Mouse (Mus musculus) heart, postnatal 0 days (tissue): ENCODE measurements at regions not wholly inside any gene's neighbourhood (a gene's known extent, or its start where the extent isn't known, plus 50 kb on each side); places are given as distances from the start of the nearest gene placed in this dataset.
A peak's percentile ranks its signal among the peaks of the same experiment; 100 is the strongest.

Source experiments
- ATAC-seq: fragments of 200-750 bp; cut with Nextera tagmentation; 2 replicates; pipeline ENCODE4 v1.8.0; 2017; ENCODE audit warnings: low read depth, moderate number of reproducible peaks, moderate library complexity; ENCODE audit not compliant: insufficient read depth
- DNase-seq: peaks from one replicate; pipeline ENCODE4 v3.0.0-alpha.2; 2016; ENCODE audit warnings: low spot score
- H3K27ac ChIP-seq: fragments of 300-500 bp; sonication (generic); 2 replicates; pipeline ENCODE4 v1.5.1; 2014; ENCODE audit warnings: low read depth, mild to moderate bottlenecking
- H3K27me3 ChIP-seq: fragments of 300-500 bp; sonication (generic); 2 replicates; pipeline ENCODE4 v1.6.1; 2014; ENCODE audit warnings: low read length, mixed read lengths; ENCODE audit not compliant: control insufficient read depth, insufficient read depth
- H3K36me3 ChIP-seq: fragments of 300-500 bp; sonication (generic); replicated peaks from 2 replicates; pipeline ENCODE4 v1.6.1; 2014; ENCODE audit warnings: low read length, mixed read lengths; ENCODE audit not compliant: control insufficient read depth, insufficient read depth
- H3K4me1 ChIP-seq: fragments of 300-500 bp; sonication (generic); 2 replicates; pipeline ENCODE4 v1.6.1; 2014; ENCODE audit warnings: antibody characterized with exemption; ENCODE audit not compliant: control insufficient read depth, insufficient read depth
- H3K4me2 ChIP-seq: fragments of 300-500 bp; sonication (generic); 2 replicates; pipeline ENCODE4 v1.6.1; 2014; ENCODE audit warnings: low read depth, mild to moderate bottlenecking, low read length, moderate library complexity
- H3K4me3 ChIP-seq: fragments of 300-500 bp; sonication (generic); 2 replicates; pipeline ENCODE4 v1.5.1; 2014; ENCODE audit warnings: low read depth, low read length
- H3K9ac ChIP-seq: fragments of 300-500 bp; sonication (generic); replicated peaks from 2 replicates; pipeline ENCODE4 v1.6.1; 2014; ENCODE audit warnings: low read depth, low read length, mixed read lengths
- H3K9me3 ChIP-seq: fragments of 300-500 bp; sonication (generic); replicated peaks from 2 replicates; pipeline ENCODE4 v1.6.1; 2016; ENCODE audit warnings: low read length; ENCODE audit not compliant: control insufficient read depth
- CTCF ChIP-seq: IDR thresholded peaks from 2 replicates; pipeline ENCODE4 v1.5.1; 2016; ENCODE audit warnings: antibody characterized with exemption, control low read depth, low read depth
- EP300 ChIP-seq: IDR thresholded peaks from 2 replicates; pipeline ENCODE4 v1.6.1; 2016; ENCODE audit warnings: antibody characterized with exemption, low read depth
- WGBS: fragments of 180-500 bp; shearing (Covaris S2); extraction: QIAGEN DNeasy Blood & Tissue Kit; methylation state at CpG from one replicate; pipeline ENCODE4 v1.1.7; 2014; 5-methylcytosine and 5-hydroxymethylcytosine counted together

DNA sequence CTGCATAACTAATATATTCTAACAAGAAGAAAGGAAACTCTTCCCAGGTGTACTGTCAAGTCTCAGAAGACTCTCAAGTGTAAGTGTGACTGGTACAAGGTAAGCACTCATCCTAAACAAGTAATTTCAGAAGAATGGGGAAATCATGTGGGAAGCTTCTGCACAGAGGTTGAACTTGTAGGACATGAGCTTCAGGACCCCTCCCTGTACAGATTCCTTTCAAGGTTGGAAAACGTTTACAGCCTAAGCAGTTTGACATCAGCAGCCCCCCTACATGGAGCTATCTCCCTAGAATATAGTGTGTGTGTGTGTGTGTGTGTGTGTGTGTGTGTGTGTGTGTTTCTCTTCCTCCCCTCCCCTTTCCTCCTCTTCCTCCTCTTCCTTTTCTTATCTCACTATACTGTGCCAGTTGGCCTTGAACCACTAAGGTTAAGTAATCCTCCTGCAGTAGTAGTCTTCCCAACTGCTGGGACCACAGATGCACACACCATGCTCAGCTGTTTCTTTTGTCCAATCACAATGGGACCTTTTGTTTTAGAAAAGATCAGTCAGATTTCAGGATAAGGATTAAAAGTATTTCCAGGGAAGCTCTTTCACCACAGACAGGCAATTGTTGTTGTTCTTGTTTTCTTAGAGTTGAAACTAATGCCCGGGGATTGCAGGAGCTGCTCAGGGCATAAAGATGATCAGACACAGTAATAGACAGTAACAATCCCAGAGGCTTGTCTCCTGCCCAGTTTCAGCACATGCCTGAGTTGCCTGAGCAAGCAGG, 89.3 kb downstream of the Fam161a start:
- H3K27ac ChIP-seq = no peak overlapping the region
- H3K4me1 ChIP-seq = no peaks in the 10 kb centered on the region
- H3K4me3 ChIP-seq = no peak overlapping the region
- DNase-seq = no peak
- H3K4me2 ChIP-seq = no peak overlapping the region
- no peak overlapping the region for H3K9ac ChIP-seq
- H3K9me3 ChIP-seq = no peaks in the 10 kb centered on the region; the same call in 1 of the 2 replicates
- TF ChIP-seq CTCF (no peak), EP300 (no peak)
- ATAC-seq = no peak
- no peaks in the 10 kb centered on the region for H3K36me3 ChIP-seq
- 54% methylated on average over 2 of the region's 2 CpGs for WGBS
- H3K27me3 ChIP-seq = no peaks in the 10 kb centered on the region

GRCm38 (mm10) chr11:23097223-23097490, 89.8 kb downstream of the Fam161a start:
- DNase-seq = no peak

GRCm38 (mm10) chr11:23114636-23115035, 107.3 kb downstream of the Fam161a start:
- Histone ChIP-seq H3K4me3 (no peak overlapping the region), H3K9ac (no peak overlapping the region), H3K4me2 (no peak overlapping the region), H3K4me1 (no peaks in the 10 kb centered on the region), H3K9me3 (peaks cover 3% of the 10 kb centered on the region; the same call in 1 of the 2 replicates), H3K27me3 (no peaks in the 10 kb centered on the region), H3K27ac (no peak overlapping the region), H3K36me3 (no peaks in the 10 kb centered on the region)
- TF ChIP-seq CTCF = no peak
- TF ChIP-seq EP300 = no peak
- WGBS = 51% methylated on average over 9 of the region's 9 CpGs
- DNase-seq (no peak), ATAC-seq (0 out of 2 replicates have a peak, but pooled peaks have one; percentile 20)

More at GRCm38 (mm10) chr11:23097223-23097490, 89.8 kb downstream of the Fam161a start:
- ATAC-seq = no peak
- Histone ChIP-seq H3K9ac (no peak overlapping the region), H3K4me3 (no peak overlapping the region), H3K36me3 (no peaks in the 10 kb centered on the region), H3K27me3 (no peaks in the 10 kb centered on the region), H3K9me3 (no peaks in the 10 kb centered on the region; the same call in none of the 2 replicates), H3K4me2 (no peak overlapping the region), H3K4me1 (no peaks in the 10 kb centered on the region), H3K27ac (no peak overlapping the region)
- no peak for TF ChIP-seq EP300
- no peak for TF ChIP-seq CTCF
- 60% methylated on average over 2 of the region's 2 CpGs for WGBS

DNA sequence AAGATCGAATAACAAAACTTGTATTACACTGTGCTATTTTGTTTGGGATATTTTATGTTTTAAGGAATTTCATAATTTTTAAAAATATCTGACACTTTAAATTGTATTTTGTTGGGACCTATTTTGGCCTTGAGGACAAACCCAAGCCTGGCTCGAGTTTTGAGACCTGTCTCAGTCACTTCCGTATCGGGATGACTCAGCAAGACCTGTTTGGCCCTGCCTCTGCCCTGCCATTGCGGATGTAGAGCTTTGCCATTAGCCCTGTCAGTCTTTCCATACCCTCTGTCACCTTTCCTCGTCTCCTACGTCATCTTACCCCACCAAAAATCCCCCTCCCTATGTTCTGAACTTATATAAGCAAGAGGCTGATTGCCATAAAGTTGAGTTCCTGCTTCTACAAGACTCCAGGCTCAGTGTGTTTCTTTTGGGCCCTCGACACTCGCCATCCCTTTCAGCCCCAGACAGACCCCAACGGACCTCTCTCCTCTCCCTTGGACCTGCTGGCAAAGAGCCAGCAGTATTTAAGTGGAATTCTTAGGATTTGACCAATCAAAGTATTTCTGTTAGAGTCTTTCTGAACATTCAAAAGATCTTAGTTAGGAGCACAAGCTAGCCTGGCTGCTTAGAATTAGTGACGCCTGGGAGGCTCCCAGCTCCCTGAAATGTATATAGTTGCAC, 113.3 kb downstream of the Fam161a start:
- whole genome bisulfite sequencing = 82% methylated on average over 11 of the region's 11 CpGs
- no peak overlapping the region for H3K4me3 ChIP-seq
- no peak overlapping the region for H3K9ac ChIP-seq
- no peaks in the 10 kb centered on the region for H3K36me3 ChIP-seq
- DNase-seq (no peak), ATAC-seq (no peak)
- H3K27me3 ChIP-seq = no peaks in the 10 kb centered on the region
- H3K4me1 ChIP-seq = peaks cover 8% of the 10 kb centered on the region
- H3K4me2 ChIP-seq = no peak overlapping the region
- no peak overlapping the region for H3K27ac ChIP-seq
- no peak for TF ChIP-seq EP300
- no peaks in the 10 kb centered on the region for H3K9me3 ChIP-seq

DNA sequence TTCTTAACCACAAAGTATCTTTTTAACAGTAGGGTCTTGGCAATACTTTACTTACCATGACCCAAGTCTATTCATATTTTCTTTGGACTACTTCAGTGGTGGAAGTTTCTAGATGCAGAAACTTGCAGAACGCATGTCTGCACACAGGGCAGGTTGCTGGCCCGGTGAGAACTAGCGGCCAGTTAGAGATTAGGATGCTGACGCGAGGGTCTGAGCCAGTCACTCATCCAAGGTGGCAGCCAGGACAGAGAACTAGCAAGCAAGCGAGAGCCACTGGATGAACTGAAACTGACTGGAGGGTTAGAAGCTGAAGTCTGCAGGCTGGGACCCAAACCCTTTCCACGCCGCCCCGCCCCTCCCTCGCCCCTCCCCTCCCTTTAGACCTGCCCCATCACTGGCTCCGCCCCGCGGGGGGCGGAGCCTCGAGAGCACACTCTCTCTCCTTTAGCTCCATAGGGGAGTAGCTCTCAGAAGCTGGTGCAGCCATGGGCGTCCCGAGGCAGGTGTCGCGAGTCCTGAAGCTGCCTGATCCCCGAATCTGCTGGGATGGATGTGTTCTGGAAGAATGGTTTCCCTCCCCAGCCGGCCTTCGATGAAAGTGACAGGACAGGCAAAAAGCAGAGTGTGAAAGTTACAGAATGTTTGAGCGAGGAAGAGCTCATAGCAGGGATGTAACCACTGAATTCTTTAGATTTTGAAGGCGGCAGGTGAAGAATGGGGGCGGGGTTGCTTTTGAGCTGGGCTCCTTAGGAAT, 117.0 kb downstream of the Fam161a start:
- 2% methylated on average over 20 of the region's 25 CpGs for WGBS
- Histone ChIP-seq H3K27me3 (no peaks in the 10 kb centered on the region), H3K9me3 (no peaks in the 10 kb centered on the region), H3K27ac (no peak overlapping the region), H3K4me1 (peaks cover 8% of the 10 kb centered on the region), H3K36me3 (no peaks in the 10 kb centered on the region), H3K9ac (no peak overlapping the region; the same call in 1 of the 2 replicates), H3K4me2 (peak overlapping the region; percentile 71), H3K4me3 (peak overlapping the region; percentile 35)
- TF ChIP-seq EP300 (no peak), CTCF (no peak)
- peak; percentile 84 for ATAC-seq
- DNase-seq = peak; percentile 52
